Mouse (Mus musculus) megakaryocyte, embryonic 14.5 days (primary cell): ENCODE data around the gene Gm7075.

Experiments used
- FLI1 ChIP-seq: IDR thresholded peaks from 2 replicates; pipeline ENCODE4 v1.6.1; 2012; ENCODE audit warnings: low read length, inconsistent platforms, mixed read lengths
- GATA1 ChIP-seq: IDR thresholded peaks from 3 replicates; pipeline ENCODE4 v1.6.1; 2012; ENCODE audit warnings: mixed read lengths, low read length, inconsistent platforms, borderline replicate concordance

DNA sequence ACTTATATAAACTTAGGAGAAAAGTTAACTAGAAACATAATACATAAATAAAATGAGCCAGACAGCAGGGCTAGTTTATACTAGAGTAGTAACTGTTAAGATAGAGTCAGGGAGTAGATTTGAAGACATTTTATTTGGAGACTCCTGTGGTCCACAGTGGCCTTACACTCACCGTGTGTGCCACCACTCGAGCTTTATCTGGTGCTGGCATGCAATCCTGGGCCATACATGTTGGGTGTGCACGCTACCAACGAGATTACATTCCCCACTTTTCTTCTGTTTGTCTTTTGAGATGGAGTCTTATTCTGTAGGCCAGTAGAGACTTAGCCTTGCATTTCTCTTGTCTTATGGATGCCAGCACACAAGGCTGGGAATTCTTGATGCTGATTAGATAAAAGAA, 32.3 kb upstream of the Gm7075 start:
- TF ChIP-seq FLI1 (no peak), GATA1 (no peak)
